Mouse (Mus musculus): ENCODE measurements at regions not wholly inside any gene's neighbourhood (a gene's known extent, or its start where the extent isn't known, plus 50 kb on each side); places are given as distances from the start of the nearest gene placed in this dataset.

DNA sequence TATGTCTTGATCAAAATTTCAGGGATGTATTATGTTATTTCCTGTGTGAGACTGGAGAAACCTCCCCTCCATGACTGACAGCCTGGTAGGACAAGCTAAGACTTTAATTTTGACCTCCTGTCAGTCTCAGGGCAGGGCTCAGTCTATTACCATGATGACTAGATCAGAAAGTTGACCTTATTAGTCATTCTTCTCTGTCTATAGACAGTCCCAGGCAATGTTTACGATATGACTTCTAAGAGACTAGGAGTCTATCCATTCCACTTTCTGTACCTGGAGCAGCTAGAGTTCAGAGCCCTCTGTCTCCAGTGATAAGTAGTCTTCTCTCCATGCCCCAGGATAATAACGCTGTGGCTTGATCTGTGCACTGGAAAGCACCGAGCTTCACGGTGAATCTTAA is 107.0 kb upstream of the Bcl6 start:
- TF ChIP-seq CTCF (IDR thresholded peaks at IDR 0.05; ENCODE audit: borderline replicate concordance, insufficient read depth, low read depth, low read length) (no peak), POLR2A (IDR thresholded peaks at IDR 0.05; ENCODE audit: borderline replicate concordance, insufficient read depth, low read length) (no peak)

Measured in cerebellum, adult 2 months (tissue).